Mouse (Mus musculus): ENCODE results near the gene Apoa2.

- TF ChIP-seq POLR2A (IDR thresholded peaks at IDR 0.05; ENCODE audit: borderline replicate concordance, extremely low read depth, insufficient read depth, insufficient read length, poor library complexity, severe bottlenecking): no peak
- no peak for TF ChIP-seq CTCF (IDR thresholded peaks at IDR 0.05; ENCODE audit: borderline replicate concordance, extremely low read depth, insufficient read depth, insufficient read length)
Measured at GRCm38 (mm10) chr1:171250680-171251593, 26.1 kb downstream of the Apoa2 start, which contains the start of gene Ndufs2.

Data from brain, embryonic 14.5 days (tissue).